Mouse (Mus musculus) lung, postnatal 0 days (tissue): ENCODE results near the gene Rassf6. TPM values are rescaled to one million over a fixed set of nuclear protein-coding genes. Genes with fewer than 3 reads are reported as not detected.
A peak's percentile ranks its signal among the peaks of the same experiment; 100 is the strongest.

Experiments
- ATAC-seq: fragments of 200-750 bp; cut with Nextera tagmentation; 2 replicates; pipeline ENCODE4 v1.8.0; 2017; ENCODE audit warnings: moderate library complexity
- DNase-seq: peaks from one replicate; pipeline ENCODE4 v3.0.0-alpha.2; 2016; ENCODE audit warnings: low spot score
- H3K27ac ChIP-seq: fragments of 300-500 bp; sonication (generic); 2 replicates; pipeline ENCODE4 v1.5.1; 2014; ENCODE audit warnings: antibody characterized with exemption, mild to moderate bottlenecking, low read length, mixed read lengths
- H3K27me3 ChIP-seq: fragments of 300-500 bp; sonication (generic); replicated peaks from 2 replicates; pipeline ENCODE4 v1.6.1; 2014; ENCODE audit warnings: low read length, mixed read lengths; ENCODE audit not compliant: insufficient read depth
- H3K36me3 ChIP-seq: fragments of 300-500 bp; sonication (generic); 2 replicates; pipeline ENCODE4 v1.6.1; 2014; ENCODE audit warnings: low read length, mixed read lengths; ENCODE audit not compliant: insufficient read depth
- H3K4me1 ChIP-seq: fragments of 300-500 bp; sonication (generic); 2 replicates; pipeline ENCODE4 v1.6.1; 2014; ENCODE audit warnings: antibody characterized with exemption, low read depth, low read length, mixed read lengths; ENCODE audit not compliant: insufficient read depth
- H3K4me2 ChIP-seq: fragments of 300-500 bp; sonication (generic); replicated peaks from 2 replicates; pipeline ENCODE4 v1.6.1; 2014; ENCODE audit warnings: low read depth, mild to moderate bottlenecking, low read length, moderate library complexity, mixed read lengths
- H3K4me3 ChIP-seq: fragments of 300-500 bp; sonication (generic); 2 replicates; pipeline ENCODE4 v1.5.1; 2014; ENCODE audit warnings: low read depth, low read length
- H3K9ac ChIP-seq: fragments of 300-500 bp; sonication (generic); replicated peaks from 2 replicates; pipeline ENCODE4 v1.6.1; 2014; ENCODE audit warnings: low read depth, mild to moderate bottlenecking
- H3K9me3 ChIP-seq: fragments of 300-500 bp; sonication (generic); 2 replicates; pipeline ENCODE4 v1.6.1; 2016; ENCODE audit warnings: low read length, mixed read lengths
- CTCF ChIP-seq: IDR thresholded peaks from 2 replicates; pipeline ENCODE4 v1.5.1; 2016; ENCODE audit warnings: antibody characterized with exemption, mild to moderate bottlenecking
- EP300 ChIP-seq: IDR thresholded peaks from 2 replicates; pipeline ENCODE4 v1.6.1; 2016; ENCODE audit warnings: antibody characterized with exemption, mild to moderate bottlenecking, control low read depth
- WGBS: fragments of 180-500 bp; shearing (Covaris S2); extraction: QIAGEN DNeasy Blood & Tissue Kit; methylation state at CpG from one replicate; pipeline ENCODE4 v1.1.7; 2014; 5-methylcytosine and 5-hydroxymethylcytosine counted together
- polyA plus RNA-seq: library from polyadenylated mRNA; unstranded; fragments of >200 nt; fragmentation: Nextera tagmentation; extraction: Ambion mirVana; gene quantifications from 2 replicates; pipeline ENCODE4 v1.2.1, GENCODE M21; 2015

The Rassf6 gene
- polyA plus RNA-seq, 1 experiment from 2014 or later: 6.8 TPM

DNA sequence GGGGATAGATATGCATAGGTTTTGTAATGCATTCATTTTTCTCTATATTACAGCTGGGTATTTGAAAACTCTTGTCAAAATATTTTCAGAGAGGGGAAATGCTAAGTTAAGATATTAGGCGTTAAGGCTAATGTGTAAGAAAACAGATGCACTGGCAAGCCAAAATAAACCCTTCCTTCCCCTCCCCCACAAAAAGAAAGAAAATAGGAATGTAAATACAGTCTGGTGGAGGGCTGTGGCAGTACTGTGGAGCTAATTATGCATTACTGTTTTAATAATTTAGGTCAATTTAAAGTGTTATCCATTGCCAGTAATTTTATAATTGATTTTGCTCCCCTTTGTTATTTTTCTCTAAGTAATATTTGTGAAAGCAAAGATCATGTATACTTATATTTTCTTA, 11.9 kb downstream of the Rassf6 start:
- Histone ChIP-seq H3K4me1 (no peaks in the 10 kb centered on the region), H3K36me3 (no peaks in the 10 kb centered on the region), H3K4me3 (no peak overlapping the region), H3K27ac (no peak overlapping the region), H3K9ac (no peak overlapping the region), H3K9me3 (no peaks in the 10 kb centered on the region), H3K4me2 (no peak overlapping the region), H3K27me3 (no peaks in the 10 kb centered on the region)
- ATAC-seq (no peak), DNase-seq (no peak)
- TF ChIP-seq CTCF: no peak
- no peak for TF ChIP-seq EP300
- 54% methylated on average over 1 of the region's 1 CpGs for WGBS

DNA sequence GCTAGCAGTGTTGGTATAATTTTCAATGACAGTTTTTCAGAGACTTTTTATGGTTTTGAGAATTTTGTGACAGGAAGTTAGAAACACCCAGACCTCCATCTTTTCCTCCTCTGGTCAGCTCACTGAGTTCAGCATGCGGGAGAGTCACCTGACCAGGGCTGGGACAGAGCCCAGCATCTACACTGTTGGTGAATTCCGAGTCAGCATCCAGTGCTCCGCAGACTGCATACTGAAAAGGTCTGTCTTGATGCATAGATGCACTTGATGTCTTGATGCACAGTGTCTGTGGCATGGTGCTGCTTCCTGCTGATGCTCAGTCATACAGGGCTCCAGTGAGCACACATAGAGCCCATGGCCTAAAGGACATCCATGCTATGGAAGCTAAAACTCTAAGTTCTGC, 12.4 kb downstream of the Rassf6 start:
- no peak for DNase-seq
- Histone ChIP-seq H3K9me3 (no peaks in the 10 kb centered on the region), H3K36me3 (no peaks in the 10 kb centered on the region), H3K27me3 (no peaks in the 10 kb centered on the region), H3K4me3 (no peak overlapping the region), H3K9ac (no peak overlapping the region), H3K4me2 (no peak overlapping the region), H3K4me1 (no peaks in the 10 kb centered on the region), H3K27ac (no peak overlapping the region)
- no peak for ATAC-seq
- TF ChIP-seq EP300 (no peak), CTCF (no peak)
- 78% methylated on average over 3 of the region's 3 CpGs for WGBS

- DNase-seq: no peak
- no peak overlapping the region for H3K4me2 ChIP-seq
- H3K9me3 ChIP-seq: no peaks in the 10 kb centered on the region
- H3K36me3 ChIP-seq: no peaks in the 10 kb centered on the region
- 81% methylated on average over 4 of the region's 4 CpGs for WGBS
- no peak overlapping the region for H3K4me3 ChIP-seq
- no peak overlapping the region for H3K27ac ChIP-seq
- H3K9ac ChIP-seq: no peak overlapping the region
- H3K4me1 ChIP-seq: no peaks in the 10 kb centered on the region
- TF ChIP-seq EP300: no peak
- TF ChIP-seq CTCF: no peak
- no peaks in the 10 kb centered on the region for H3K27me3 ChIP-seq
- ATAC-seq: no peak
These were observed 13.0 kb downstream of the Rassf6 start for GRCm38 (mm10) chr5:90627423-90627822.

- H3K4me2 ChIP-seq: no peak overlapping the region
- H3K27ac ChIP-seq: no peak overlapping the region
- DNase-seq (peak; percentile 14), ATAC-seq (no peak)
- no peaks in the 10 kb centered on the region for H3K9me3 ChIP-seq
- WGBS: 70% methylated on average over 18 of the region's 18 CpGs
- no peaks in the 10 kb centered on the region for H3K36me3 ChIP-seq
- H3K4me1 ChIP-seq: no peaks in the 10 kb centered on the region
- no peak overlapping the region for H3K4me3 ChIP-seq
- TF ChIP-seq CTCF (no peak), EP300 (no peak)
- no peak overlapping the region for H3K9ac ChIP-seq
- no peaks in the 10 kb centered on the region for H3K27me3 ChIP-seq
These were observed 15.6 kb downstream of the Rassf6 start for GRCm38 (mm10) chr5:90624708-90625425.

DNA sequence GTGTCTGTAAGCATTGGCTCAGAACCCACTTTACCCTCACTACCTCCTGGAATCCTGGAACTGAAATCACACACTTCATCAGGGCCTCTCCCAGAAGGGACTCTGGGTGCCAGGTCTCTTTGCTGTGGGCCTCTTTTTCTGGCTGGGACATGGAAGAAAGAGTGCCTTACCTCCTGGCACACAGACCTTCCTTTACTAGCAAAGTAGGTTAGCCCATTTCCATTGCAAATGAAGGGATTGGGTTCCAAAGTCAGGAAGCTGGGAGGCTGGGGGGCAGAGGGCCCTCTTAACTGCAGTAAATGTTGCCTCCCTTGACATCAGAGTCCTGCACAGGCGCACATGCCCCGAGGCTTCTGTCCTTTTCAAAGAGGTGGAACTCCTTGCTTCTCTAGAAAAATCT, 17.2 kb downstream of the Rassf6 start:
- TF ChIP-seq EP300 (no peak), CTCF (no peak)
- no peak for DNase-seq
- ATAC-seq: no peak
- H3K4me2 ChIP-seq: no peak overlapping the region
- H3K9me3 ChIP-seq: no peaks in the 10 kb centered on the region
- H3K9ac ChIP-seq: no peak overlapping the region
- H3K27me3 ChIP-seq: no peaks in the 10 kb centered on the region
- 88% methylated on average over 2 of the region's 2 CpGs for WGBS
- H3K36me3 ChIP-seq: no peaks in the 10 kb centered on the region
- no peaks in the 10 kb centered on the region for H3K4me1 ChIP-seq
- H3K27ac ChIP-seq: no peak overlapping the region
- H3K4me3 ChIP-seq: no peak overlapping the region

GRCm38 (mm10) chr5:90621726-90622125, 18.7 kb downstream of the Rassf6 start:
- 87% methylated on average over 6 of the region's 6 CpGs for WGBS
- H3K9ac ChIP-seq: no peak overlapping the region
- no peak overlapping the region for H3K4me3 ChIP-seq
- ATAC-seq (no peak), DNase-seq (no peak)
- H3K27me3 ChIP-seq: no peaks in the 10 kb centered on the region
- H3K9me3 ChIP-seq: no peaks in the 10 kb centered on the region
- H3K4me2 ChIP-seq: no peak overlapping the region
- H3K36me3 ChIP-seq: no peaks in the 10 kb centered on the region
- H3K4me1 ChIP-seq: no peaks in the 10 kb centered on the region
- TF ChIP-seq CTCF: no peak
- TF ChIP-seq EP300: no peak
- no peak overlapping the region for H3K27ac ChIP-seq

DNA sequence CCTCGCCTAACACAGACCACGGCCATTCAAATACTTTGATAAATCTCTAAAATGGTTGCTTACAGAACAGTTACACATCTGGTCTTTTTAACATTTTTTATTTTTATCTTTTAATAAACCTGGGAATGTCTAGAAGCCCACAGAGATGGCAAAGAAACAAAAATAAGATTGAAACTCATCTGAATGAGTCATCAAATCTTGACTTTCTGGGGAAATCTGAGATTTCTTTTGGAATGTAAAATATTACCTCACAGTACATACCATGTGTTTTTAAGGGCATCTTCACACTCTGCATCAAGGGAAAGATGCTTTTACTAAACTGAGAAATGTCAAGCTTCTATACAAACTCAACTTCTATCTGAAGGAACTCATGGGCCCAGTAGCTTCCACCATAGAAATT, 19.1 kb downstream of the Rassf6 start:
- H3K27me3 ChIP-seq: no peaks in the 10 kb centered on the region
- H3K36me3 ChIP-seq: no peaks in the 10 kb centered on the region
- no peaks in the 10 kb centered on the region for H3K4me1 ChIP-seq
- H3K9ac ChIP-seq: no peak overlapping the region
- ATAC-seq (no peak), DNase-seq (no peak)
- no peak overlapping the region for H3K4me2 ChIP-seq
- H3K9me3 ChIP-seq: no peaks in the 10 kb centered on the region
- no peak for TF ChIP-seq EP300
- TF ChIP-seq CTCF: no peak
- 93% methylated on average over 2 of the region's 2 CpGs for WGBS
- H3K4me3 ChIP-seq: no peak overlapping the region
- H3K27ac ChIP-seq: no peak overlapping the region
